Mouse (Mus musculus): ENCODE data around the gene Mpg.

DNA sequence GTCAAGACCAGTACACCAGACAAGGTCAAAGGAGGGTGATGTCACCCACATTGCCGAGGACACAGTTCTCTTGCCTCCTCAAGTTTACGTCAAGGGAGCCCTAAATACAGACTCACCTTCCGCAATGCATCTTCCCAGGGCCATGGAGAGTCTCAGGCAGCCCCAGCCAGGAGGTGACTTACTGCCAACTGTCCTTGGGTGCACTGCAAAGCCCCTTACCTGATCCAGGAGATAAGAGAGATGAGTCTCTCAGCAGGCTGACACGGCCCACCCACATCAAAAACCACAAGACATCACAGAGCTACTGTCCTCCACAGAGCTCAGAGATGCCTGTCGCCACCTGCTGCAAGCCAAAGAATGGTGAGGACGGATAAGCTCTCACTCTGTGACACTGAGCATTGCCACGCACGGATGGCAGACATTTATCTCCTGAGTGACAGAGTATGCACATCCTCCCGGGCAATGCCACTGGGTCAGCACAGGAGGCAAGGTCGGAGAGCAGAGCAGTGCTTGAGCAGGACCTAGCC, 26.2 kb upstream of the Mpg start, which contains the start of gene Il9r:
- TF ChIP-seq CTCF (IDR thresholded peaks at IDR 0.05; ENCODE audit: low read depth) (no peak), EP300 (IDR thresholded peaks at IDR 0.05; ENCODE audit: low read depth) (no peak)
